Mouse (Mus musculus) liver, adult 2 months (tissue): ENCODE data around the gene 1810037I17Rik.

Experiments
- CTCF ChIP-seq: fragments of 200-500 bp; IDR thresholded peaks from 2 replicates; pipeline ENCODE4 v1.5.1; 2011; ENCODE audit warnings: low read depth, low read length, control low read depth
- POLR2A ChIP-seq: fragments of 200-500 bp; IDR thresholded peaks from 2 replicates; pipeline ENCODE4 v1.6.1; 2011; ENCODE audit warnings: low read length, control low read depth; ENCODE audit not compliant: insufficient read depth; ENCODE audit errors: extremely low read depth

GRCm38 (mm10) chr3:122887505-122888301 lies 36.3 kb upstream of the 1810037I17Rik start:
- no peak for TF ChIP-seq CTCF
- no peak for TF ChIP-seq POLR2A
